Mouse (Mus musculus) embryonic facial prominence, embryonic 14.5 days (tissue): ENCODE data around the gene Arl14. TPM values are rescaled to one million over a fixed set of nuclear protein-coding genes. Genes with fewer than 3 reads are reported as not detected.

Source experiments
- ATAC-seq: fragments of 200-750 bp; cut with Nextera tagmentation; 2 replicates; pipeline ENCODE4 v1.8.0; 2017; ENCODE audit warnings: low read depth, moderate number of reproducible peaks, moderate TSS enrichment
- DNase-seq: peaks from one replicate; pipeline ENCODE4 v3.0.0-alpha.2; 2015; ENCODE audit warnings: low spot score
- H3K27ac ChIP-seq: fragments of 300-500 bp; sonication (generic); replicated peaks from 2 replicates; pipeline ENCODE4 v1.5.1; 2014; ENCODE audit warnings: low read depth, mild to moderate bottlenecking, low read length, moderate library complexity
- H3K27me3 ChIP-seq: fragments of 300-500 bp; sonication (generic); replicated peaks from 2 replicates; pipeline ENCODE4 v1.6.1; 2014; ENCODE audit warnings: low read length; ENCODE audit not compliant: control insufficient read depth, insufficient read depth
- H3K36me3 ChIP-seq: fragments of 300-500 bp; sonication (generic); 2 replicates; pipeline ENCODE4 v1.6.1; 2014; ENCODE audit warnings: low read length, mixed read lengths; ENCODE audit not compliant: control insufficient read depth, insufficient read depth
- H3K4me1 ChIP-seq: fragments of 300-500 bp; sonication (generic); 2 replicates; pipeline ENCODE4 v1.6.1; 2014; ENCODE audit warnings: antibody characterized with exemption, low read length; ENCODE audit not compliant: control insufficient read depth, insufficient read depth
- H3K4me2 ChIP-seq: fragments of 300-500 bp; sonication (generic); 2 replicates; pipeline ENCODE4 v1.6.1; 2014; ENCODE audit warnings: low read depth, mild to moderate bottlenecking, low read length, moderate library complexity, mixed read lengths
- H3K4me3 ChIP-seq: fragments of 300-500 bp; sonication (generic); 2 replicates; pipeline ENCODE4 v1.5.1; 2014; ENCODE audit warnings: low read depth, mild to moderate bottlenecking, low read length
- H3K9ac ChIP-seq: fragments of 300-500 bp; sonication (generic); 2 replicates; pipeline ENCODE4 v1.6.1; 2014; ENCODE audit warnings: low read depth, mild to moderate bottlenecking, low read length, moderate library complexity, mixed read lengths
- H3K9me3 ChIP-seq: fragments of 300-500 bp; sonication (generic); 2 replicates; pipeline ENCODE4 v1.6.1; 2016; ENCODE audit warnings: low read length; ENCODE audit not compliant: control insufficient read depth
- WGBS: fragments of 180-500 bp; shearing (Covaris S2); extraction: QIAGEN DNeasy Blood & Tissue Kit; methylation state at CpG from one replicate; pipeline ENCODE4 v1.1.7; 2014; 5-methylcytosine and 5-hydroxymethylcytosine counted together
- polyA plus RNA-seq: library from polyadenylated mRNA; unstranded; fragments of >200 nt; fragmentation: Nextera tagmentation; extraction: Ambion mirVana; gene quantifications from 2 replicates; pipeline ENCODE4 v1.2.1, GENCODE M21; 2014

The Arl14 gene
- polyA plus RNA-seq, 1 experiment from 2014 or later = not detected

DNA sequence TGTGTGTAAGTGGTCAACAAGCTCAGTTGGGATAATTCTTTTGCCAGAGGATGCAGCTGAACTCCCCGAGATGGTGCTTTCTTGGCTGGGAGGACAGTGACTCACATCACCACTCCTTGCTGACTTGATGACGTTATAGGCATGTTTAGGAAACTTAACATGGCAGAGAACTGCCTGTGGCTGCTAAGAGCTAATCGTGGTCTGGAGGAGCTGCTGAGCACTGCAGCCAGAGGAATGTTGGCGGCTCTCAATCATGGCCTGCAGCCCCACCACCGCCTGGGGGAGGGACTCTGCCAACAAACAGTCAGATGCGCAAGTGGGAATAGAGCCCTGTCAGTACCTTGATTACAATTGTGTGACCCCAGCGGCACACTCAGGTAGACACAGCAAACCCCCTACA is 49.6 kb downstream of the Arl14 start:
- Histone ChIP-seq H3K27ac (no peak overlapping the region), H3K4me3 (no peak overlapping the region), H3K9ac (no peak overlapping the region), H3K4me1 (no peaks in the 10 kb centered on the region), H3K4me2 (no peak overlapping the region), H3K9me3 (no peaks in the 10 kb centered on the region), H3K27me3 (no peaks in the 10 kb centered on the region), H3K36me3 (no peaks in the 10 kb centered on the region)
- 58% methylated on average over 7 of the region's 7 CpGs for WGBS
- DNase-seq (peak; percentile 7), ATAC-seq (no peak)

Other genes starting within 250 kb of the Arl14 start
- 17.5 and 18.3 TPM in 2 replicates for gene Ift80, start 217.8 kb upstream of the Arl14 start, polyA plus RNA-seq
- gene Smc4, start 217.7 kb upstream of the Arl14 start, polyA plus RNA-seq = 121 and 127 TPM in 2 replicates
- gene Trim59, start 177.7 kb upstream of the Arl14 start, polyA plus RNA-seq = 75.9 and 86.7 TPM in 2 replicates
- 34.8 and 35.5 TPM in 2 replicates for gene Kpna4, start 95.3 kb upstream of the Arl14 start, polyA plus RNA-seq
- gene Ppm1l, start 94.4 kb downstream of the Arl14 start, polyA plus RNA-seq = 9.1 and 10.9 TPM in 2 replicates